Mouse (Mus musculus) embryonic facial prominence, embryonic 11.5 days (tissue): Measurements from ENCODE around the gene Decr2. TPM values are rescaled to one million over a fixed set of nuclear protein-coding genes. Genes with fewer than 3 reads are reported as not detected.
"Not testable (repeated sequence)": the region's sequence is repeated elsewhere in the genome, so short reads cannot be mapped to it uniquely, and the experiment has no call there.

Experiments used
- ATAC-seq: fragments of 200-750 bp; cut with Nextera tagmentation; replicated peaks from 2 replicates; pipeline ENCODE4 v1.8.0; 2017; ENCODE audit warnings: low read depth; ENCODE audit not compliant: insufficient number of reproducible peaks, low FRiP score, low TSS enrichment
- DNase-seq: peaks from one replicate; pipeline ENCODE4 v3.0.0-alpha.2; 2015; ENCODE audit warnings: low spot score
- H3K27ac ChIP-seq: fragments of 300-500 bp; sonication (generic); replicated peaks from 2 replicates; pipeline ENCODE4 v1.5.1; 2014; ENCODE audit warnings: mild to moderate bottlenecking, low read depth, low read length, control low read depth
- H3K27me3 ChIP-seq: fragments of 300-500 bp; sonication (generic); 2 replicates; pipeline ENCODE4 v1.6.1; 2014; ENCODE audit warnings: mild to moderate bottlenecking, low read length, moderate library complexity, mixed read lengths; ENCODE audit not compliant: control insufficient read depth, insufficient read depth
- H3K36me3 ChIP-seq: fragments of 300-500 bp; sonication (generic); replicated peaks from 2 replicates; pipeline ENCODE4 v1.6.1; 2014; ENCODE audit warnings: low read depth, mild to moderate bottlenecking, low read length, moderate library complexity, mixed read lengths; ENCODE audit not compliant: control insufficient read depth, insufficient read depth
- H3K4me1 ChIP-seq: fragments of 300-500 bp; sonication (generic); 2 replicates; pipeline ENCODE4 v1.6.1; 2014; ENCODE audit warnings: low read length, mixed read lengths; ENCODE audit not compliant: control insufficient read depth, insufficient read depth
- H3K4me2 ChIP-seq: fragments of 300-500 bp; sonication (generic); 2 replicates; pipeline ENCODE4 v1.6.1; 2014; ENCODE audit warnings: low read depth, mild to moderate bottlenecking, control low read depth, low read length, moderate library complexity
- H3K4me3 ChIP-seq: fragments of 300-500 bp; sonication (generic); 2 replicates; pipeline ENCODE4 v1.5.1; 2014; ENCODE audit warnings: low read depth, low read length, control low read depth
- H3K9ac ChIP-seq: fragments of 300-500 bp; sonication (generic); replicated peaks from 2 replicates; pipeline ENCODE4 v1.6.1; 2014; ENCODE audit warnings: mild to moderate bottlenecking, control low read depth, low read length
- H3K9me3 ChIP-seq: fragments of 300-500 bp; sonication (generic); replicated peaks from 2 replicates; pipeline ENCODE4 v1.6.1; 2016; ENCODE audit warnings: mild to moderate bottlenecking, low read length, inconsistent platforms, mixed read lengths; ENCODE audit not compliant: control insufficient read depth
- WGBS: fragments of 180-500 bp; shearing (Covaris S2); extraction: QIAGEN DNeasy Blood & Tissue Kit; methylation state at CpG from one replicate; pipeline ENCODE4 v1.1.7; 2014; 5-methylcytosine and 5-hydroxymethylcytosine counted together
- polyA plus RNA-seq: library from polyadenylated mRNA; unstranded; fragments of >200 nt; fragmentation: Nextera tagmentation; extraction: Ambion mirVana; gene quantifications from 2 replicates; pipeline ENCODE4 v1.2.1, GENCODE M21; 2014

Decr2 gene
- polyA plus RNA-seq, 1 experiment from 2014 or later, result 18.8 TPM

DNA sequence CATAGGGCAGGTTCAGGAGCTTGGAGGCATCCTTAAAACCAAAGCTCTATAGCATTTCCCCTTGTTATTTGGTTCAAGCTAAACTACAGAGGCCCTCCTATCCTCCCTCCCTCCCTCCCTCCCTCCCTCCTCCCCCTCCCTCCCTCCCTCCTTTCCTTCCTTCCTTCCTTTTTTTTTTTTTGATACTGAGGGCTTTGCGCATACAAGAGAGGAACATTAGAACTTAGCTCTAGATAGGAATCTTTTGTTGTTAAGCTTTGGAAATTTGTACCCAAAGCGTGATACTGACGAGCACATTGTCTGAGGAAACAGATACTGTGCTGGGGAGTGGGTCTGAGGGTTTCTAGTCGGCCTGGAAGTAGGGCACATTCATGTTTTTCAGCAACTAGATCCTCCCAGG is 15.5 kb upstream of the Decr2 start:
- ATAC-seq (no peak), DNase-seq (no peak)
- H3K9me3 ChIP-seq, result no peaks in the 10 kb centered on the region
- no peaks in the 10 kb centered on the region for H3K36me3 ChIP-seq
- WGBS, result 65% methylated on average over 4 of the region's 4 CpGs
- no peak overlapping the region for H3K4me3 ChIP-seq
- H3K27ac ChIP-seq, result no peak overlapping the region
- no peak overlapping the region for H3K9ac ChIP-seq
- H3K4me2 ChIP-seq, result no peak overlapping the region
- peaks cover under 1% of the 10 kb centered on the region for H3K27me3 ChIP-seq
- no peaks in the 10 kb centered on the region for H3K4me1 ChIP-seq

DNA sequence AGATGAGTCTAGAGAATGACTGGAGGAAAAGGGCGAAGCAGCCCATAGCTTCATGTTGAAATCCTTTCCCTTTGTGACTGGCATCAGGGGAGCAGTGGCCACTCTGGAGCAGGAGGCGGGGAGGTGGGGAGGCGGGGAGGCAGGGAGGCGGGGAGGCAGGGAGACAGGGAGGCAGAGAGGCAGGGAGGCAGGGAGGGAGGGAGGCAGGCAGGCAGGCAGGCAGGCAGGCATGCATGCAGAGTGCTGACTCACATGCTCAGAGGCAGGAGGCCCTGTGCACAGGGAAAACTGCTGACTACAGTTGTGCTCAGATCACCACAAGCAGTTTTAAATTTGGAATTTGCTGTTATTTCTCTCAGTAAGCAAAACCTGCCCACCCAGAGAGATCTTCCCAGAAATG is 11.3 kb upstream of the Decr2 start:
- WGBS, result 53% methylated on average over 2 of the region's 4 CpGs

DNA sequence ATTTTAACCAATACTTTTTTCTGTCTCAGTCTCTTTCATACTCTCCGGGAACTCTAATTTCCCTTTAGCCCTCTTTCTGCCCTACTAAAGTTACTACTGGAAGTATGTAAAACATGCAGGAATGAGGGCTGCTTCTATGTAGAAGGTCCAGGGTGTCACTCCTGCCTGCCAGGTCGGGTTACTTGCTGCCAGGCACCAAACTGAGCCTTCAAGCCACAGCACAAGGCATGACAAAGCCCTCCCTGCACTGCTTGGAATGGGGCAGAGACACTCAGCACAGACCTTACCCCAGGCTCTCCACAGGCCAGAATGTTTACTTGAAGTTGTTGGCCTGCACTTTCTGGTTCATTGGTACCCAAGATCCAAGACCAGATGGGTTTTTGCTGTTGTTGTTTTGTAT is 10.0 kb upstream of the Decr2 start:
- no peak overlapping the region for H3K4me2 ChIP-seq
- H3K4me1 ChIP-seq, result no peaks in the 10 kb centered on the region
- H3K27ac ChIP-seq, result no peak overlapping the region
- no peaks in the 10 kb centered on the region for H3K27me3 ChIP-seq
- no peak overlapping the region for H3K9ac ChIP-seq
- no peaks in the 10 kb centered on the region for H3K36me3 ChIP-seq
- H3K4me3 ChIP-seq, result no peak overlapping the region
- no peak for DNase-seq
- 41% methylated on average over 2 of the region's 2 CpGs for WGBS
- H3K9me3 ChIP-seq, result no peaks in the 10 kb centered on the region
- ATAC-seq, result no peak

More for the DNA sequence above, 11.3 kb upstream of the Decr2 start:
- no peak overlapping the region for H3K4me2 ChIP-seq
- ATAC-seq, result no peak
- H3K27me3 ChIP-seq, result no peaks in the 10 kb centered on the region
- H3K4me3 ChIP-seq, result no peak overlapping the region
- no peaks in the 10 kb centered on the region for H3K9me3 ChIP-seq
- peak; percentile 15 for DNase-seq
- no peaks in the 10 kb centered on the region for H3K4me1 ChIP-seq
- no peak overlapping the region for H3K9ac ChIP-seq
- no peaks in the 10 kb centered on the region for H3K36me3 ChIP-seq
- no peak overlapping the region for H3K27ac ChIP-seq

DNA sequence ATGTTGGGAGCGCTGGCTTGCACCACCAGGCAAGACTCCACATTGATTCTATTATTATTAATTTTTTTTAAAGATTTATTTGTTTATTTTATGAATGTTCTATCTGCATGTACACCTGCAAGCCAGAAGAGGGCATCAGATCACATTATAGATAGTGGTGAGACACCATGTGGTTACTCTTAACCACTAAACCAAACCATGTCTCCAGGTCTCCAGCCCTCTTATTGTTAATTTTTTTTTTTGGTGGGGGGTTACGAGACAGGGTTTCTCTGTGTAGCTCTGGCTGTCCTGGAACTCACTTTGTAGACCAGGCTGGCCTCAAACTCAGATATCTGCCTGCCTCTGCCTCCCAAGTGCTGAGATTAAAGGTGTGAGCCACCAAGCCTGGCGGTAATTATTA is 9.2 kb upstream of the Decr2 start:
- peak; percentile 30 for DNase-seq
- ATAC-seq, H3K36me3 ChIP-seq, H3K27me3 ChIP-seq, H3K4me2 ChIP-seq, H3K27ac ChIP-seq, H3K9ac ChIP-seq, H3K9me3 ChIP-seq, H3K4me3 ChIP-seq, H3K4me1 ChIP-seq: not testable (repeated sequence)
- WGBS, result 51% methylated on average over 3 of the region's 3 CpGs

DNA sequence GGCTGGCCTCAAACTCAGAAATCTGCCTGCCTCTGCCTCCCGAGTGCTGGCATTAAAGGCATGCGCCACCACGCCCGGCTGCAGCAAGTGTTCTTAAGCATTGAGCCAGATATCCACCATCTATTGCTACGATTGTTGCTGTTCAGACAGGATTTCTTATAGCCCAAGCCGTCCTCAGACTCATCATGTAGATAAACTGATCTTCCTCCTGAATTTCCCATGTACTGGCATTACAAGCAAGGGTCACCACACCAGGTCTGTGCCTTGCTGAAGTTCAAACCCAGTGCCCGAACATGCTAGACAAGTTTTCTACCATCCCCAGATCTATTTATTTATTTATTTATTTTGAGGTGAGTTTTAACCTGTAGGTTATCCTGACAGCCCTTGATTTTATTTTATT is 8.3 kb upstream of the Decr2 start:
- no peaks in the 10 kb centered on the region for H3K36me3 ChIP-seq
- no peaks in the 10 kb centered on the region for H3K9me3 ChIP-seq
- no peak overlapping the region for H3K27ac ChIP-seq
- no peak overlapping the region for H3K4me3 ChIP-seq
- no peaks in the 10 kb centered on the region for H3K27me3 ChIP-seq
- H3K4me2 ChIP-seq, result no peak overlapping the region
- no peak overlapping the region for H3K9ac ChIP-seq
- H3K4me1 ChIP-seq, result no peaks in the 10 kb centered on the region
- 92% methylated on average over 7 of the region's 7 CpGs for WGBS
- DNase-seq (no peak), ATAC-seq (no peak)

DNA sequence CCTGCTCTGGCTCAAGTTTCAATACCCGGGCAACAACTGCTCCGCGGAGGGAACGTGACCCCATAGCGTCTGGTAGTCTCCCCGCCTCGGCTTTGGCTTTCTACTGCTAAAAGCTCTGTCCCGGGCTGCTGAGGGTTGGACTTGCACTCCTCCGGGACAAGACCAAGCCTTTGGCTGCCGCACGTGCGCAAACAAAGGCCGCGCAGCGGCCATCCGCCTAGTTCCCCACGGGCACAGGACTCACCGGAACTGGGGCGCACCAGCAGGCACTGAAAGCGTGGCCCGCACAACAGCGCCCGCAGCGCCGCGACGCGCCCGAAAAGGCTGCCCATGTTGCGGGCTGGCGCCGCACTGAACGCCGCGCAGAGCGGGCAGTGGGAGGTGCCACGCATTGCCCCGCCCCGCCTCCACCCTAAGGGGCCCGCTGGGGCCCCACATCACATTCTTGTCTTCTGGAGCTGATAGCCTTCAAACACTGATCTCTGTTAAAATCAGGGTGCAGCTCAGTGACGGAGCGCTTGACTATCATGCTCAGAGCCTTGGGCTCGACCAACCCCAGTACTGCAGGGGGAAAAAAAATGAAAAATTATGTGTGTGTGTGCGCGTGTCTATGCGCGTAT is 5.1 kb upstream of the Decr2 start, which contains the start of gene Nme4:
Gene Nme4 (minus strand): TSS at position 482 of the 620 bp plus-strand sequence.
- Histone ChIP-seq H3K9me3 (no peaks in the 10 kb centered on the region), H3K36me3 (no peaks in the 10 kb centered on the region), H3K4me2 (peak within 1 kb of the TSS; percentile 46), H3K4me3 (peak within 1 kb of the TSS; percentile 48), H3K27ac (peak within 1 kb of the TSS; percentile 22; the same call in 1 of the 2 replicates), H3K27me3 (no peaks in the 10 kb centered on the region), H3K9ac (peak within 1 kb of the TSS; percentile 80), H3K4me1 (no peaks in the 10 kb centered on the region)
- DNase-seq (peak; percentile 77), ATAC-seq (peak; percentile 53)
- WGBS, result 4% methylated on average over 47 of the region's 47 CpGs

DNA sequence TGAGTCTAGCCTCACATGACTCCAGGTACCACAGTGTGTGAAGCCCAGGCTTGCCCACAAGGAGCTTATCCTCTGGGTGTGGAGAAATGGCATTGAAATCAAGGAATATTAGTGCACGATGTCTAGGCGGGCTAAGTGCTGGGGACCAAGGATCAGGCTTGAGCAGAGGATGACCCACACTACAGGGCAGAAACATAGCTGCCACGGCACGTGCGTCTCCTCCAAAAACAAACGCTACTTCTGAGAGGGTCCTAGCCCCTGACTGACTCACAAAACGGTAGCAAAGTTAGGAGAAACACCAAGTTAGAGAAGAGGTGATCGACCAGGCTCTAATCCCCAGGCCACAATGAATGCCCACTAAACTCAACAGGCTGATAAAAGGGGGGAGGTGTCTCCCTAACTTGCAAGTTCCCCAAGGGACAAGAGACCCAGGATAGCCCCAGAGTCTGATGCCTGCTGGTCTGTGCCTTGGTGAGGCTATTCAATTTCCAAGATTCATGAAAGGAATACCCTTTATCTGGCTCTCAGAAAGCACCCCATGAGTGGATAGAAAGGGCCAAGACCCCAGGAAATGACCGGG is 4.5 kb upstream of the Decr2 start:
- no peaks in the 10 kb centered on the region for H3K4me1 ChIP-seq
- DNase-seq (peak; percentile 4), ATAC-seq (0 out of 2 replicates have a peak, but pooled peaks have one; percentile 7)
- no peaks in the 10 kb centered on the region for H3K36me3 ChIP-seq
- H3K27ac ChIP-seq, result no peak overlapping the region
- H3K4me3 ChIP-seq, result peak overlapping the region; percentile 48
- no peaks in the 10 kb centered on the region for H3K9me3 ChIP-seq
- 21% methylated on average over 9 of the region's 9 CpGs for WGBS
- no peaks in the 10 kb centered on the region for H3K27me3 ChIP-seq
- H3K9ac ChIP-seq, result peak overlapping the region; percentile 80
- peak overlapping the region; percentile 46 for H3K4me2 ChIP-seq

DNA sequence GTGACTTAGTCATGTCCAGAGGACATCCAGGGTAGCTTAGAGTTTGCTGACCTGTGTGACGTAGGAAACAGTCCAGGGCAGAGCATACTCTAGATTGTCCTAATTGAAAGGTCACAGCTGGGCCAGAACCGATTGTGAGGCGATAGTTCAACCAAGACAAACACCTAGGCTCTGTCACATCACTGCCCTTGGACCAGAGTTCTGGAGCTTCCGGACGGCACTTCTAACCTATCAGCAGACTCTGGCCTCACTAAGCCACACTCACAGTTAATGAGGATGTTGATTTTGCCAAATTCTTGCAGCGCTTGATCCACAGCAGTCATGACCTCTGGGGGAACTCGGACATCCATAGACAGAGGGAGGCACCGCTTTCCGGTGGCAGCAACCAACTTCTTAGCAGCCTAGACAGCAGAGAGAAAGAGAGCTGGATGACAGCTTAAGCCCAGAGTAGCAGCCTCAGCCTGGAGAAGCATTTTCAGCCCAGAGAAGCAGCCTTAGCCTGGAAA is 3.0 kb downstream of the Decr2 start:
- H3K36me3 ChIP-seq, result no peaks in the 10 kb centered on the region
- H3K4me1 ChIP-seq, result no peaks in the 10 kb centered on the region
- H3K4me3 ChIP-seq, result no peak overlapping the region
- H3K27ac ChIP-seq, result no peak overlapping the region
- no peak overlapping the region for H3K9ac ChIP-seq
- H3K4me2 ChIP-seq, result no peak overlapping the region
- no peaks in the 10 kb centered on the region for H3K9me3 ChIP-seq
- H3K27me3 ChIP-seq, result no peaks in the 10 kb centered on the region
- 85% methylated on average over 9 of the region's 9 CpGs for WGBS
- no peak for DNase-seq
- no peak for ATAC-seq
